Comparison of ENCODE assay signal across 8 mouse cellular contexts in genomic region chr17:29342010-29342910, GRCm38 (mm10). TPM values are rescaled to one million over a fixed set of nuclear protein-coding genes. Genes with fewer than 3 reads are reported as not detected.
DNase-seq lines count a peak whose midpoint lies in the region; ATAC-seq and TF ChIP-seq lines count a peak whose summit lies in the region.

No protein-coding gene starts in this region.

- peak; percentile 29 for DNase-seq in G1E (ENCODE audit: low spot score)
- peak; percentile 38 for DNase-seq in embryonic facial prominence, embryonic 11.5 days (ENCODE audit: low spot score)
- peak; percentile 73 for DNase-seq in kidney, postnatal 14 days
- DNase-seq in midbrain, embryonic 10.5 days (ENCODE audit: low spot score): no peak
- no peak for DNase-seq in right cerebral cortex, adult 18-20 months
- DNase-seq in right cerebral cortex, postnatal 14 days: no peak
- no peak for DNase-seq in layer of hippocampus, adult 11-12 months (ENCODE audit: low spot score)

- H3K9ac ChIP-seq in embryonic facial prominence, embryonic 11.5 days (replicated peaks; ENCODE audit: low read length): peak overlapping the region; percentile 32
- peak overlapping the region; percentile 62 for H3K9ac ChIP-seq in heart, embryonic 13.5 days

- H3K27me3 ChIP-seq in G1E (ENCODE audit: insufficient read depth, low read length): peaks cover 2% of the 10 kb centered on the region; the same call in 1 of the 2 replicates
- H3K27me3 ChIP-seq in embryonic facial prominence, embryonic 11.5 days (ENCODE audit: control insufficient read depth, insufficient read depth, low read length): no peaks in the 10 kb centered on the region
- H3K27me3 ChIP-seq in heart, embryonic 13.5 days (replicated peaks): no peaks in the 10 kb centered on the region
- H3K27me3 ChIP-seq in midbrain, embryonic 10.5 days (ENCODE audit: low read depth, poor library complexity, severe bottlenecking): no peaks in the 10 kb centered on the region

- H3K4me2 ChIP-seq in embryonic facial prominence, embryonic 11.5 days (ENCODE audit: low read depth, low read length): no peak overlapping the region
- H3K4me2 ChIP-seq in heart, embryonic 13.5 days: peak overlapping the region; percentile 55

- peaks cover 69% of the 10 kb centered on the region for H3K4me1 ChIP-seq in G1E (ENCODE audit: insufficient read depth, low read depth, low read length)
- peaks cover 11% of the 10 kb centered on the region for H3K4me1 ChIP-seq in embryonic facial prominence, embryonic 11.5 days (ENCODE audit: control insufficient read depth, insufficient read depth, low read length)
- H3K4me1 ChIP-seq in heart, embryonic 13.5 days: peaks cover 72% of the 10 kb centered on the region
- H3K4me1 ChIP-seq in midbrain, embryonic 10.5 days: peaks cover 51% of the 10 kb centered on the region

- H3K36me3 ChIP-seq in G1E (replicated peaks): peaks cover 86% of the 10 kb centered on the region
- peaks cover 5% of the 10 kb centered on the region; the same call in 1 of the 2 replicates for H3K36me3 ChIP-seq in embryonic facial prominence, embryonic 11.5 days (replicated peaks; ENCODE audit: control insufficient read depth, insufficient read depth, low read depth, low read length)
- H3K36me3 ChIP-seq in heart, embryonic 13.5 days: peaks cover 65% of the 10 kb centered on the region
- H3K36me3 ChIP-seq in midbrain, embryonic 10.5 days: peaks cover 80% of the 10 kb centered on the region

- no peak for ATAC-seq in G1E (ENCODE audit: extremely low read depth, insufficient number of reproducible peaks, low FRiP score, poor library complexity, severe bottlenecking)
- ATAC-seq in embryonic facial prominence, embryonic 11.5 days (replicated peaks; ENCODE audit: insufficient number of reproducible peaks, low FRiP score, low TSS enrichment, low read depth): peak; percentile 54; the same call in 1 of the 2 replicates
- ATAC-seq in heart, embryonic 13.5 days (ENCODE audit: extremely low read depth, insufficient number of reproducible peaks, low FRiP score, low TSS enrichment): peak; percentile 51

- no peaks in the 10 kb centered on the region for H3K9me3 ChIP-seq in G1E (replicated peaks)
- H3K9me3 ChIP-seq in embryonic facial prominence, embryonic 11.5 days (replicated peaks; ENCODE audit: control insufficient read depth, low read length): no peaks in the 10 kb centered on the region
- no peaks in the 10 kb centered on the region for H3K9me3 ChIP-seq in heart, embryonic 13.5 days
- no peaks in the 10 kb centered on the region for H3K9me3 ChIP-seq in midbrain, embryonic 10.5 days (replicated peaks)

- peak overlapping the region; percentile 54; the same call in 1 of the 2 replicates for H3K4me3 ChIP-seq in G1E (ENCODE audit: low read depth, low read length)
- no peak overlapping the region for H3K4me3 ChIP-seq in embryonic facial prominence, embryonic 11.5 days (ENCODE audit: low read depth, low read length)
- peak overlapping the region; percentile 21; the same call in 1 of the 2 replicates for H3K4me3 ChIP-seq in heart, embryonic 13.5 days
- peak overlapping the region; percentile 21; the same call in 1 of the 2 replicates for H3K4me3 ChIP-seq in midbrain, embryonic 10.5 days

- TF ChIP-seq CTCF in G1E (IDR thresholded peaks at IDR 0.05; ENCODE audit: low read depth, low read length): no peak

- 43% methylated on average over 13 of the region's 13 CpGs for WGBS in embryonic facial prominence, embryonic 11.5 days
- WGBS in heart, embryonic 13.5 days: 25% methylated on average over 13 of the region's 13 CpGs
- WGBS in midbrain, embryonic 10.5 days: 51% methylated on average over 13 of the region's 13 CpGs

- peak overlapping the region; percentile 59 for H3K27ac ChIP-seq in embryonic facial prominence, embryonic 11.5 days (replicated peaks; ENCODE audit: low read depth, low read length)
- peak overlapping the region; percentile 92 for H3K27ac ChIP-seq in heart, embryonic 13.5 days (replicated peaks)
- peak overlapping the region; percentile 74 for H3K27ac ChIP-seq in midbrain, embryonic 10.5 days (replicated peaks)

RNA-seq across cellular contexts. Expression of gene Mtch1, which starts 5.5 kb away (rescaled TPM):
- total RNA-seq in G1E (2014; fragmentation: Nextera tagmentation): 82.9 and 101 TPM in 2 replicates
- total RNA-seq in G1E (2017): 78.7 and 86.7 TPM in 2 replicates
- 175 and 181 TPM in 2 replicates for polyA plus RNA-seq in G1E (2012)
- polyA plus RNA-seq in embryonic facial prominence, embryonic 11.5 days (2014; fragmentation: Nextera tagmentation; extraction: Ambion mirVana): 370 and 382 TPM in 2 replicates
- polyA plus RNA-seq in heart, embryonic 13.5 days (2015; fragmentation: Nextera tagmentation; extraction: Ambion mirVana): 276 and 287 TPM in 2 replicates
- polyA plus RNA-seq in midbrain, embryonic 10.5 days (2016; fragmentation: Nextera tagmentation; extraction: Ambion mirVana): 277 and 318 TPM in 2 replicates

RNA-seq across cellular contexts. Expression of gene Fgd2, which starts 18.5 kb away (rescaled TPM):
- total RNA-seq in G1E (2014; fragmentation: Nextera tagmentation) (not detected in 2 replicates), G1E (2017) (0.41 and 0.60 TPM in 2 replicates)
- polyA plus RNA-seq in G1E (2012): 0.08 and 0.22 TPM in 2 replicates
- polyA plus RNA-seq in embryonic facial prominence, embryonic 11.5 days (2014; fragmentation: Nextera tagmentation; extraction: Ambion mirVana): 7.0 and 8.6 TPM in 2 replicates
- polyA plus RNA-seq in heart, embryonic 13.5 days (2015; fragmentation: Nextera tagmentation; extraction: Ambion mirVana): 3.4 and 3.8 TPM in 2 replicates
- polyA plus RNA-seq in midbrain, embryonic 10.5 days (2016; fragmentation: Nextera tagmentation; extraction: Ambion mirVana): 3.8 and 4.1 TPM in 2 replicates

RNA-seq across cellular contexts. Expression of gene Pi16, which starts 24.8 kb away (rescaled TPM):
- total RNA-seq in G1E (2014; fragmentation: Nextera tagmentation) (1.7 and 2.5 TPM in 2 replicates), G1E (2017) (5.5 and 5.8 TPM in 2 replicates)
- 7.5 and 7.6 TPM in 2 replicates for polyA plus RNA-seq in G1E (2012)
- 0.32 and 0.56 TPM in 2 replicates for polyA plus RNA-seq in embryonic facial prominence, embryonic 11.5 days (2014; fragmentation: Nextera tagmentation; extraction: Ambion mirVana)
- 1.9 and 2.4 TPM in 2 replicates for polyA plus RNA-seq in heart, embryonic 13.5 days (2015; fragmentation: Nextera tagmentation; extraction: Ambion mirVana)
- 0.75 and 0.82 TPM in 2 replicates for polyA plus RNA-seq in midbrain, embryonic 10.5 days (2016; fragmentation: Nextera tagmentation; extraction: Ambion mirVana)

Comparison
In these comparisons a context has a peak if more than half of its experiments do, and no peak if none do; other contexts are left out.
1. DNase-seq: peak in G1E (single experiment), embryonic facial prominence, embryonic 11.5 days (single experiment) and kidney, postnatal 14 days (single experiment); none in midbrain, embryonic 10.5 days (single experiment), right cerebral cortex, adult 18-20 months (single experiment), right cerebral cortex, postnatal 14 days (single experiment) and layer of hippocampus, adult 11-12 months (single experiment).
2. Peak in every context shown above with its lines, with median percentiles within 50 percentile points of each other: H3K27ac ChIP-seq.